Mouse (Mus musculus) cortical plate, adult 2 months (tissue): ENCODE measurements around the gene Slc1a2.

Source experiments
- CTCF ChIP-seq: fragments of 200-500 bp; IDR thresholded peaks from 2 replicates; pipeline ENCODE4 v1.5.1; 2011; ENCODE audit warnings: mild to moderate bottlenecking, control low read depth, low read length; ENCODE audit not compliant: insufficient read depth; ENCODE audit errors: extremely low read depth
- POLR2A ChIP-seq: fragments of 200-500 bp; IDR thresholded peaks from 2 replicates; pipeline ENCODE4 v1.6.1; 2011; ENCODE audit warnings: mild to moderate bottlenecking, low read length, control low read depth; ENCODE audit not compliant: insufficient read depth; ENCODE audit errors: extremely low read depth

- TF ChIP-seq POLR2A (no peak), CTCF (no peak)
Observed at GRCm38 (mm10) chr2:102805761-102806496, 147.5 kb downstream of the Slc1a2 start.
